Mouse (Mus musculus): ENCODE measurements around the gene Tfr2. TPM values are rescaled to one million over a fixed set of nuclear protein-coding genes. Genes with fewer than 3 reads are reported as not detected.

The Tfr2 gene
- total RNA-seq, 2 experiments from 2014 or later, result 0.56 TPM; not detected in 1

- no peak for DNase-seq
Observed at GRCm38 (mm10) chr5:137623937-137624530, 54.4 kb downstream of the Tfr2 start.

GRCm38 (mm10) chr5:137627991-137628390, 58.4 kb downstream of the Tfr2 start:
- DNase-seq, result no peak

DNA sequence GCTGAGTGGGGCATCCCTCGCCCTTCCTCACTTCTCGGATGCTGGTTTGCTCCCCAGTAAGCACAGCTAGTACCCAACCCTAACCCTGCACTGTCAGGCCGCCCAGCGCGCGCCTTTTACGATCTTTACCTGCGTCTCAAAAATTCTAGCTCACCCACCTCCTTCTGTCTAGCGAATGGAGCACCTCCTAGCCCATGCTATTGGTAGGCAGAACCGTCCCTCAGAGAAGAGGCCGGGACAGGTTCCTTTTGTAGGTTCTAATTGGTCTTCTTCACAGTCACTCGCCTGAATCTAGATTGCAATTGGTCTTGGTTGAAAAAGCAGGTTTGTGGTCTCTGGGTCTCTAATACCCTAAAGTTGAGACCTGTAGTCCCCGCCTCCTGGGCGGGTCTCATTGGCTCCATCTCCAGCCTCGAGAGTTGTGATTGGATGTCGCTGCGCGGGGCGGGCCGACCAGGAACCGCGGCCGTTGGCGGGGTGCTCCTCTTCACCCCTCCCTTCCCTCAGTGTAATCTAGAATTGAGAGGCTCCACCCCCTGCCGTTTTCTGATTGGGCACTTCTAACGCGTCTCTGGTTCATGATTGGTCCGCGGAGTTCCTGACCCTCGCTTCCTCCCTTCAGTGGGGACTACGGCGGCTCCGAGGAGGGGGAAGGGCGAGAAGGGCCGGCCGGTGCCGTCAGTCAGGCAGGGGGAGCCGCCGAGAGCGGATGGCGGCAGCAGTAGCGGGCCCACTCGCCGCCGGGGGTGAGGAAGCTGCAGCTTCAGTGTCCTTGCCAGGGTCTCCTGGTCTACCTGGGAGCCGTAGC, 59.1 kb downstream of the Tfr2 start, which contains the start of the genes Fbxo24, Lrch4 and Gm20605:
Gene Fbxo24 (minus strand): TSS at position 505 of the 808 bp plus-strand sequence.
Gene Lrch4 (plus strand): TSS at position 624 of the 808 bp plus-strand sequence.
Gene Gm20605 (plus strand): TSS at position 678 of the 808 bp plus-strand sequence.
- peak; percentile 94 for DNase-seq

DNA sequence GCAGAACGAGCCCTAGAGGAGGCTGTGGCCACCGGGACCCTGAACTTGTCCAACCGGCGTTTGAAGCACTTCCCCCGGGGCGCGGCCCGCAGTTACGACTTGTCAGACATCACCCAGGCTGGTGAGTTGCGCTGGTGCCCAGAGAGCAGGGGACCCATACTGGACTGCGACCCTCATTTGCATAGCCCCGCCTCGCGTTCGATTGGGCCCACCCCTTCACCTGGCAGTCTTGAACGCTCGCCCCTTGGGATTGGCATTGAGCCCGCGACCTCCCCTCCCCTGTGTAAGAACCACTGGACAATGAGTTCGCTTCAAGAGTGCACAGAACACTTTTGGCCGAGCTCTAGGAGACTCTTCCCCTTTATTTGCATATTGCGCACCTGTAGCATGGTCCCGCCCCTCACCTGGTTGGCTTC, 59.7 kb downstream of the Tfr2 start:
- DNase-seq, result no peak

DNA sequence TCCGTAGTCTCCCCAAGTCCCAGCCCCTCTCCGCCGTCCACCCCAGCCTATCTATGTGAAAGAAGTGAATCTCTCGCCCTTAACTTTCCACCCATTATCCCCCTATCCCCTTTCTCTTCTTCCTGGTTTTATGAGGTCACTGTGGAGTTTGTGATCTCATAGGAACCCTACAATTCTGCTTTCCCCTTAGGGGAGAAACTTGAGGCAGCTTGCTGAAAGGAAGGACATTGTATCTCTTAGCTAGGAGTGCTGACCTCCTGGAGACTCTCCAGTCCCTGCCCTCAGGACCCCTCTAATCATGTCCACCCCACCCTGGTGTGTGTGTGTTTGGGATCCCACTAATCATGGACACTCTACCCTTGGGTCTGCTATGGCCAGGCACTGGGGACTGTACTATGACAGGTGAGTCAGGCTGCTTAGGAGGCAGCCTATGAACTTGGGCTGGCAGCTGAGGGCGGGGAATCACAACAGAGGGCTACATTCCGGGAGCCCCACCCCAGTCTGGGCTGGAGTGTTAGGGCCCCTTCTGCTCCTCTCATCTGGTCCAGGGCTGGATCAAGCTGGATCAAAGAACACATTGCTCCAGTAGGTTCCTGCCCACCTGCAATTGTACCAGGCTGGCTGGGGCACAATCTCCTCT, 60.4 kb downstream of the Tfr2 start:
- no peak for DNase-seq

DNA sequence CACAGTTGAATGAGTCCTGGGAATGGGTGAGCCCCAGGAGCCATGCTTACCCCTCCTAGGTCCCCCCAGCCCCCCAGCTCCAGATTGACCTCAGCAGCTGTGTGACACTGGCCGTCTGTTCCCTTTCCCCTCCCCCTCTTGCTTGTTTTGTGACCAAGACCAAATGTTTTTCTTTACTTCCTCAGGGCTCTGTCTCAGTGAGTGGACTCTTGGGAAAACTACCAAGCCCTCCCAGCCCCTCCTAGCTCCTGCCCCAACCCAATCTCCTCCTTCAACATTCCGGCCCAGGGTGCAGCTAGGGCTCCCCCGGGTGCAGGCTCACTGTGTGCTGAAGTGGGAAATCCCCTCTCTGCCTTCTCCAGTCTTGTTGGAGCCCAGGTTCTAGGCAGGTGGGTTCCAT, 61.0 kb downstream of the Tfr2 start:
- no peak for DNase-seq

- DNase-seq, result no peak
Observed at GRCm38 (mm10) chr5:137631171-137631570, 61.5 kb downstream of the Tfr2 start.

DNA sequence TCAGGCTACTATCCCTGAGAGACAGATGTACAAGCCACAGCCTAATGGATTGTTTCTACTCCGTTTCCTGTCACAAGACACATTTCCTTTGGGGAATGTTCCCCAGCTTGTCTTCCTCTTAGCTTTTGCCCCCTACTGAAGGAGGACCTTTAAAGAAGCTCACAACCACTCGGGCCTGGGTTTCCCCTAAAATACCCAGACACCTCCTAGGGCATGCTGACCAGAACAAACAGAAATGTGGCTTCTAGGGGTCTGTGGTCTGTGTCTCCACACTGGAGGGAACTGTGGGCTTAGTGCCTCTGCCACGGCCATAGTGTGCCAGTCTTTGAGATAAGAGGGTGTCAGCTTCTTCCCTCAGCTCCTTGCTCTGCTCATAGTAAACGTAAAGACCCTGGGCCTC, 62.0 kb downstream of the Tfr2 start:
- DNase-seq, result no peak

DNA sequence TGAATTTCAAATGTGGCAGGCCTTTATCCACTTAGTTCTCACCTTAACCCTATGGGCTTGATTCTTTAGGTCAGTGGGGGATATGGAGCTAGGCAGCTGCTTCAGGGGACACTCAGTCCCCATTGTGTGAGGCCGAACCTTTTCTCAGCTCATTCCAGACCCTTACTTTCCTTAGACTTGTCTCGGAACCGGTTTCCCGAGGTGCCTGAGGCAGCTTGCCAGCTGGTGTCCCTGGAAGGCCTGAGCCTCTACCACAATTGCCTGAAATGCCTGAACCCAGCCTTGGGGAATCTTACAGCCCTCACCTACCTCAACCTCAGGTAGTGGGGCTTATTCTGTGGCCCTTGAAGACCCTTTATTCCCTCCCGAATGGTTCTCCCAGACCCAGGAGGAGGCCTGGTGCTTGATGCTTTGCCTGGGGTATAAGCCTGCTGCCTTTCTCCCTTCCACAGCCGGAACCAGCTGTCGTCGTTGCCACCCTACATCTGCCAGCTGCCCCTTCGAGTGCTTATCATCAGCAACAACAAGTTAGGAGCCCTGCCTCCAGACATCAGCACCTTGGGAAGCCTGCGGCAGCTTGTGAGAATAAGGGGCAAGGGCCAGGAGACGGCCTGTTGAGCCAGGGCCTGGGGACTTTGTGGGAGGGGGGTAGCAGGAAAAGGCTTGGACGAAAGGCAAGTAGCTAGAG, 63.9 kb downstream of the Tfr2 start:
- DNase-seq, result no peak

Small RNA genes within 50 kb of the gene (microRNA-seq; reads per million reads assigned to microRNA genes)
- 0.64 to 0.75 reads per million in 2 experiments for gene Mir6418

Other genes with a start within 250 kb of the Tfr2 start
- gene Slc12a9, start 236.2 kb upstream of the Tfr2 start, total RNA-seq (2021), result 1 to 10 TPM; 4.2 to 7.4 TPM
- 10 to 100 TPM; 30.6 to 38.8 TPM for gene Ephb4, start 219.7 kb upstream of the Tfr2 start, total RNA-seq (2021)
- under 1 TPM; 0.23 to 0.31 TPM for gene Zan, start 92.8 kb upstream of the Tfr2 start, total RNA-seq (2021)
- gene Pop7, start 67.3 kb upstream of the Tfr2 start, total RNA-seq (2021), result 10 to 100 TPM; 16.6 to 18.5 TPM
- 10 to 100 TPM; 23.0 to 25.3 TPM for gene Gigyf1, start 51.3 kb upstream of the Tfr2 start, total RNA-seq (2021)
- not detected for gene Epo, start 36.6 kb upstream of the Tfr2 start, total RNA-seq (2021)
- gene Gnb2, start 36.3 kb upstream of the Tfr2 start, total RNA-seq (2021), result 100 to 1,000 TPM; 301 to 324 TPM
- gene Actl6b, start 16.3 kb upstream of the Tfr2 start, total RNA-seq (2021), result under 1 TPM in 1 of 2 experiments, not detected in 1; 0.16 TPM
- 10 to 100 TPM; 16.5 to 29.5 TPM for gene Mospd3, start 31.2 kb downstream of the Tfr2 start, total RNA-seq (2021)
- gene Pcolce, start 43.9 kb downstream of the Tfr2 start, total RNA-seq (2021), result 100 to 1,000 TPM; 292 to 390 TPM
- gene Fbxo24, start 59.2 kb downstream of the Tfr2 start, total RNA-seq (2021), result under 1 TPM; 0.33 to 0.70 TPM
- 10 to 100 TPM; 15.9 to 17.7 TPM for gene Lrch4, start 59.3 kb downstream of the Tfr2 start, total RNA-seq (2021)
- gene Gm20605, start 59.3 kb downstream of the Tfr2 start, total RNA-seq (2021), result 1 to 10 TPM; 4.1 to 7.7 TPM
- 1 to 10 TPM; 2.1 to 4.0 TPM for gene Sap25, start 71.5 kb downstream of the Tfr2 start, total RNA-seq (2021)
- under 1 TPM; 0.42 to 0.61 TPM for gene Irs3, start 75.9 kb downstream of the Tfr2 start, total RNA-seq (2021)
- gene Agfg2, start 114.9 kb downstream of the Tfr2 start, total RNA-seq (2021), result 1 to 10 TPM; 4.3 to 5.9 TPM
- under 1 TPM; 0.45 to 0.75 TPM for gene Nyap1, start 171.8 kb downstream of the Tfr2 start, total RNA-seq (2021)
- 100 to 1,000 TPM; 189 to 203 TPM for gene Tsc22d4, start 175.9 kb downstream of the Tfr2 start, total RNA-seq (2021)
- 10 to 100 TPM in 1 of 2 experiments, 1 to 10 TPM in 1; 9.8 to 13.5 TPM for gene Ppp1r35, start 209.0 kb downstream of the Tfr2 start, total RNA-seq (2021)
- 10 to 100 TPM; 22.4 to 22.8 TPM for gene Mepce, start 217.8 kb downstream of the Tfr2 start, total RNA-seq (2021)
- gene Zcwpw1, start 218.0 kb downstream of the Tfr2 start, total RNA-seq (2021), result 1 to 10 TPM; 2.0 to 3.1 TPM

Measured in gastrocnemius, postnatal 10 days (tissue).